Mouse (Mus musculus) erythroblast, adult 5-6 weeks (primary cell): ENCODE results near the gene Nop56. TPM values are rescaled to one million over a fixed set of nuclear protein-coding genes. Genes with fewer than 3 reads are reported as not detected.

Source experiments
- ATAC-seq: replicated peaks from 2 replicates; pipeline ENCODE4 v1.8.0; 2016; ENCODE audit warnings: moderate number of reproducible peaks, mild to moderate bottlenecking, moderate TSS enrichment, inconsistent platforms; ENCODE audit not compliant: poor library complexity, low FRiP score, severe bottlenecking
- total RNA-seq, 2 experiments: library from RNA; stranded (forward) in 1 of 2; stranded (reverse) in 1 of 2; fragments of 150-400 nt in 1 of 2; fragments of 200-764, 138-1000 nt in 1 of 2; gene quantifications; 2 replicates each; pipeline versions ENCODE4 v1.2.3 to v1.2.4; 2015 to 2017; ENCODE audit warnings: low replicate concordance in 2 of 2

Nop56 gene
- total RNA-seq, 2 experiments from 2014 or later = 84.8 to 86.7 TPM

DNA sequence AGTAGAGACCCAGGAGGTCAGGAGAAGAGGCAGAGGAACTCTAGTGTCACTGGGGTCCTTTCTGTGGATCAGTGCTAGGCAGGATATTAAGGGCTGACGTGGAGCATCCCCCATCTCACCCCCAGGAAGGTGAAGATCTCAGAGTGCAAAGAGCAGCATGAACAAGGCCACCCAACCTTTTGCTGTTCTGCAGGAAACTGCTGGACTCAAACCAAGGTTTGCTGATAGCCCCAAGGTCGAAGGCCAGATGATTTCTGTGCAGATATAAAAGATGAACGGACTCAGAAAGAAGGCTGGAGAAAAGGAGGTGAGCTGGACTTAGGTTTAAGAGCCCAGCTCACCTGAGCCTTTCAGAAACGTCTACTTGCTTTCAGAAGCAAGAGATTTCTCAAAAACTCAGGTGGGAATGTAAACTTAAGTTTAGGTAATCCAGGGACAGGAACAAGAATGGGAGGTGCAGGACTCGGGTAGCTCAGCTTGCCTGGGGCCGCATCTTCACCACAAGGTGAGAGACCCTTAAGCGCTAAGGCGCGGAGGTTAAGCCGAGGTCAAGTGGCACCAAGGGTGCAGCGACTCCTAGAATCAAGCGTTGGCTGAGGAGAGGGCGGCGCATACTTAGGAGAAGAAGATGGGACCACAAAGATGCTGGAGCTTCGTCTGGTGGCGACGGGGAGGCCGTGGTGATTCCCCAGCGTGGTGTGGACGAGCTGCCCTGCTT lies 20.1 kb downstream of the Nop56 start:
- ATAC-seq = no peak

DNA sequence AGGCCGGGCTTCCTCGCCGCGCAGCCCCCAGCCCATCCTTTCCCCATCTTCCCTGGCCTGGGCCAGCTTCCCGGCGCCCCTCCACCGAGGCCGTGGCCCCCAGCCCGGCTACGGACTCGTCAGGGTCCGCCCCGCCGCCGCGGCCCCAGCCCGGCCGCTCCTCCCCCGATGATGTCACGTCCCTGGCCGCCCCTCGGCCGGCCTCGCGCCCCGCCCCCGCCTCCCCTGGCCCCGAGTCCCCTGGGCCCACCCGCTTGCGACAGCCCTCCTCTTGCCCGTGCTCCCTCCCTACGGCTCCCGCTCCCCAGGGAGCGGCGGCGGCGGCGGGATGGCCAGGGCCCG lies 20.7 kb downstream of the Nop56 start, which contains the start of gene Ebf4:
Gene Ebf4, plus strand, starts transcription at position 234 of the 342 bp plus-strand sequence.
- no peak for ATAC-seq

DNA sequence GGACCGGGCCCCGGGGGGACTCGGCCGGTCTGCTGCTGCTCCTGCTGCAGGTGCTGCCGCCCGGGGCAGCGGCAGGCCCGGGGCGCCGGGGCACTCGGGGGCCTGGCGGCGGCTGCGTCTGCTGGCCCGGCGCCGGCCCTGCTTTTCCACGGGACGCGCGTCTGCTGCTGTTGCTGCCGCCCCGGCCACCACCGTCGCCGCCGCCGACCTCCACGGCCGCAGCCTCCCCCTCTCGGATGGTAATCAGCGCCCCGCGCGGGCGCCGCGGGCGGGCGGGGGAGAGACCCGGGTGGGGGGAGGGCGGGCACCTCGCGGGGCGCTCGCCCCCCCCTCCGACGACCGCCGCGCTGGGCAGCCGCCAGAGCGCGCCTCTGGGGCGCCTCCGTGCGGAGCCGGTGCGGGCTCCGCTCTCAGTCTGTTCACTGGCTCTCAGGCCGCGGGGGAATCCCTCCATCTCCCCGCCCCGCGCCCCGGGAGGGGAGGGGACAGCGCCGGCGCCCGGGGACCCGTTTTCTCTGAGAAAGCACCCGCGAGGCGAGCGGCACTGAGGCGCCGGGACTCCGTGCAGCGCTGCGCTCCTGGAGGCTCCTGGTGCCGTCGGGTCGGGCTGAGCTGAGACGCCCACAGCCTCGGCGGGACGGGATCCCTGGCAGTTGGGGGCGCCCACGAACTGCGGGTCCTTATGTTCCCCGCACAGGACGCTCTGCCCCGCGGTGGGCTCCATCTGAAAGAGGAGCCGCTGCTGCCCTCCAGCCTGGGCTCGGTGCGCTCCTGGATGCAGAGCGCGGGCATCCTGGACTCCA lies 21.3 kb downstream of the Nop56 start:
- no peak for ATAC-seq

DNA sequence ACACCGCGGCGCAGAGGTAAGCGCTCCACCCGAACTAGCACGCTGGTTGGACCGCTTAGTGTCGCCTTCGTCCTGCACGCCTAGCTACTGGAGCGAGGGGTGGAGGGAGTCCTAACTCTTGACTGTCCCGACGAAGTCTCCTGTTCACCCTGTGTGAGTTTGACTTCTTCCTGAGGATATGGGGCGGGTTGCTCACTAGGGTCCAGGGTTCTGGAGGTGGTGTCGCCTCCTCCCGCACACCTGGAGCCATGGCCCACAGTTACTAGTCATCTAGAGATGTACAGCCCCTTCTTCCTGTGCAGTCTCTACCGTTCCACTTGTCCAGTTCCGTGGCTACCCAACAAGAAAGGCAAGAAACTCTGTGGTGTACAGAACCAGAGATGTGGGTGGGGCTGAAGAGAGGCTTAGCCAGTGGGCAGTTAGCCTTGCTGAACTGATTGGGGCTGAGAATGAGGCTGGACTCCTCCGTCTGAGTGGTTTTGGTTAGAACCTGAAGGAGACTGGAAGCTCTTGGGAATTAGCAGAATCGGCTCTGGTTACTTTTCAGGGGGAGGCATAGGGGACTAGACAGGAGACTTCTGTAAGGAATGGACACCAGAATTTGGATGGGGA lies 22.0 kb downstream of the Nop56 start:
- ATAC-seq = no peak

DNA sequence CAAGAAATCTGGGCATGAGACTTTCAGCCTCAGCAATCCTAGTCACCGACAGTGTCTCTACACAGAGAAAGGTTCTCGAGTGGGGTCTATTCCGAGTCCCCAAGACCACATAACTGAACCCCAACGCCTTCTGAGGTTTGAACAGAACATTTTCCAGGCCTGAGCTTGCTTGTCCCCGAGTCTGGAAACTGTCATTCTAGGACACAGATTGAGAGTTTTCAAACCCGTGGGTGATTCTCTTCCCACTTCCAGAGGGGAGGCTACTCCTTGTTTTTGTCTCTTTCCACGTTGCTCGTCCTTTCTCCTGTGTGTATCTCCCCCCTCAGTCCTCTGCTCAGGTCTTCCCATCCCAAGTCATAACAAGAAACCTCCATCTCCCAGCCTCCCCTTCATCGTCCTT lies 23.4 kb downstream of the Nop56 start:
- ATAC-seq = no peak

DNA sequence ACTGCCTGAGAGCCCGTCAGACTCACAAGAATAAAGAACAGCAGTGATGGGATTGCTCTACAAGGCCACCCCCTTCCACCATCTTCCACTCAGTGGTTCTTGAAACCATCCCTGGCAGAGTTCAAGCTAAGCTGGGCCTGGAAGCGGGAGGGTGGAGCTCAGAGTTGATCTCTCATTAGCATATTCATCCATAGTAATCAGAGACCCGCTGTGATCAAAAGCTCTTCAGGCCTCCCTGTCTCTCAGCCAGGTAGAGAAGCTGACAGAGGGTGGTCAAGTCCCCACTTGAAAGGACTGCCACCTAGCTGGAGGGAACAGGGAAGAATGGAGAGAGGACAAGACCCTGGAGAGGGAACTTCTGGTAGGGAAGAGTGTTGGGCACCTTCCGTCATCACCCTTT lies 28.8 kb downstream of the Nop56 start:
- no peak for ATAC-seq

DNA sequence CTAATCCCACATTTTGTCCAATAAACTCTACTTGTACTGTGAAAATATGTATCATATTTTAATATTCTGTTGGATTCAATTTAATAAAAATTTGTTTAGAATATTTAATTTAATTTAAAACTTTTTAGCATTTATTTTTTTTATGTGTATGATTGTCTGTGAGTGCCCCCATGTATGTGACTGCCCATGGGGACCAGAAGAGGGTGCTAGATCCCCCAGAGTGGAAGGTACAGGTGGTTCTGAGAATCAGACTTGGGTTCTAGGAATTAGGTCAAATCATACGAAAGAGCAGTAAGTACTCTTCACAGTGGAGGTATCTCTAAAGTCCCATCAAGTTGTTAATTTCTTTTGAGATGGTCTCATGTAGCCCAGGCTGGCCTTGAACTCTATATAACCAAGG lies 52.8 kb downstream of the Nop56 start:
- no peak for ATAC-seq

Other genes with a start within 250 kb of the Nop56 start
- gene Tgm6, start 162.0 kb upstream of the Nop56 start, total RNA-seq (2015; ENCODE audit: low replicate concordance) = not detected in 2 replicates
- not detected in 2 replicates for gene Tgm6, start 162.0 kb upstream of the Nop56 start, total RNA-seq (2017; ENCODE audit: low replicate concordance)
- 52.0 and 67.6 TPM in 2 replicates for gene Snrpb, start 95.0 kb upstream of the Nop56 start, total RNA-seq (2015; ENCODE audit: low replicate concordance)
- gene Snrpb, start 95.0 kb upstream of the Nop56 start, total RNA-seq (2017; ENCODE audit: low replicate concordance) = 39.7 and 46.3 TPM in 2 replicates
- gene Tmc2, start 79.2 kb upstream of the Nop56 start, total RNA-seq (2015; ENCODE audit: low replicate concordance) = not detected in 2 replicates
- gene Tmc2, start 79.2 kb upstream of the Nop56 start, total RNA-seq (2017; ENCODE audit: low replicate concordance) = not detected in 2 replicates
- 44.5 and 51.5 TPM in 2 replicates for gene Idh3b, start 10.1 kb downstream of the Nop56 start, total RNA-seq (2015; ENCODE audit: low replicate concordance)
- 19.8 and 27.0 TPM in 2 replicates for gene Idh3b, start 10.1 kb downstream of the Nop56 start, total RNA-seq (2017; ENCODE audit: low replicate concordance)
- gene Ebf4, start 20.7 kb downstream of the Nop56 start, total RNA-seq (2015; ENCODE audit: low replicate concordance) = not detected in 2 replicates
- gene Ebf4, start 20.7 kb downstream of the Nop56 start, total RNA-seq (2017; ENCODE audit: low replicate concordance) = 0.84 TPM in 1 of 2 replicates, not detected in the other
- not detected in 2 replicates for gene Cpxm1, start 123.1 kb downstream of the Nop56 start, total RNA-seq (2015; ENCODE audit: low replicate concordance)
- gene Cpxm1, start 123.1 kb downstream of the Nop56 start, total RNA-seq (2017; ENCODE audit: low replicate concordance) = not detected in 2 replicates
- not detected in 2 replicates for gene Gm28372, start 130.8 kb downstream of the Nop56 start, total RNA-seq (2015; ENCODE audit: low replicate concordance)
- not detected in 2 replicates for gene Gm28372, start 130.8 kb downstream of the Nop56 start, total RNA-seq (2017; ENCODE audit: low replicate concordance)
- not detected in 2 replicates for gene 1700020A23Rik, start 130.8 kb downstream of the Nop56 start, total RNA-seq (2015; ENCODE audit: low replicate concordance)
- gene 1700020A23Rik, start 130.8 kb downstream of the Nop56 start, total RNA-seq (2017; ENCODE audit: low replicate concordance) = not detected in 2 replicates
- not detected in 2 replicates for gene Tmem239, start 132.0 kb downstream of the Nop56 start, total RNA-seq (2015; ENCODE audit: low replicate concordance)
- gene Tmem239, start 132.0 kb downstream of the Nop56 start, total RNA-seq (2017; ENCODE audit: low replicate concordance) = not detected in 2 replicates
- 35.1 and 78.4 TPM in 2 replicates for gene Vps16, start 149.9 kb downstream of the Nop56 start, total RNA-seq (2015; ENCODE audit: low replicate concordance)
- 37.1 and 47.7 TPM in 2 replicates for gene Vps16, start 149.9 kb downstream of the Nop56 start, total RNA-seq (2017; ENCODE audit: low replicate concordance)
- 2.1 and 6.0 TPM in 2 replicates for gene Pced1a, start 150.3 kb downstream of the Nop56 start, total RNA-seq (2015; ENCODE audit: low replicate concordance)
- gene Pced1a, start 150.3 kb downstream of the Nop56 start, total RNA-seq (2017; ENCODE audit: low replicate concordance) = 1.7 and 2.8 TPM in 2 replicates
- 29.9 and 39.8 TPM in 2 replicates for gene Ptpra, start 175.8 kb downstream of the Nop56 start, total RNA-seq (2015; ENCODE audit: low replicate concordance)
- 42.1 and 53.9 TPM in 2 replicates for gene Ptpra, start 175.8 kb downstream of the Nop56 start, total RNA-seq (2017; ENCODE audit: low replicate concordance)